8 mouse cellular contexts compared by ENCODE assay signal in genomic region chr2:168954835-168955716, GRCm38 (mm10). TPM values are rescaled to one million over a fixed set of nuclear protein-coding genes. Genes with fewer than 3 reads are reported as not detected.
DNase-seq lines count a peak whose midpoint lies in the region; ATAC-seq and TF ChIP-seq lines count a peak whose summit lies in the region.

TSS of gene Zfp64 (minus strand) at chr2:168955587.

- peak; percentile 87 for DNase-seq in CH12.LX (ENCODE audit: extremely low read depth)
- peak; percentile 77 for DNase-seq in c-Kit-positive CD71-positive TER-119-positive erythroid progenitor cells, embryonic 14.5 days (ENCODE audit: low spot score)
- DNase-seq in heart, postnatal 10 days = peak; percentile 88 to 91
- peak; percentile 67 for DNase-seq in large intestine, adult 2 months (ENCODE audit: low read depth, low spot score)
- DNase-seq in liver, postnatal 0 days = peak; percentile 87
- DNase-seq in testis, postnatal 10 days (ENCODE audit: low spot score) = peak; percentile 83

- WGBS in forebrain, embryonic 13.5 days = under 1% methylated on average over 52 of the region's 52 CpGs
- WGBS in large intestine, adult 2 months = under 1% methylated on average over 52 of the region's 52 CpGs
- WGBS in liver, postnatal 0 days (ENCODE audit: insufficient replicate concordance) = 0% methylated on average over 51 of the region's 52 CpGs
- under 1% methylated on average over 52 of the region's 52 CpGs for WGBS in neural tube, embryonic 14.5 days

- peak; percentile 75 for TF ChIP-seq POLR2A in CH12.LX (IDR thresholded peaks at IDR 0.05; ENCODE audit: low read depth, low read length)

- H3K4me3 ChIP-seq in CH12.LX (replicated peaks in 1 of 3; ENCODE audit: low read depth in 2 of 3, low read length in 2 of 3, poor library complexity in 1 of 3) = peak within 1 kb of the TSS; percentile 86 to 98 (median 92)
- peak within 1 kb of the TSS; percentile 88 for H3K4me3 ChIP-seq in forebrain, embryonic 13.5 days
- H3K4me3 ChIP-seq in liver, postnatal 0 days (ENCODE audit: low read depth, low read length) = peak within 1 kb of the TSS; percentile 84
- peak within 1 kb of the TSS; percentile 87 for H3K4me3 ChIP-seq in neural tube, embryonic 14.5 days (ENCODE audit: low read depth, low read length)

- H3K9me3 ChIP-seq in CH12.LX (replicated peaks; ENCODE audit: low read length) = no peaks in the 10 kb centered on the region
- no peaks in the 10 kb centered on the region for H3K9me3 ChIP-seq in forebrain, embryonic 13.5 days (replicated peaks)
- no peaks in the 10 kb centered on the region for H3K9me3 ChIP-seq in liver, postnatal 0 days (ENCODE audit: low read length)
- no peaks in the 10 kb centered on the region for H3K9me3 ChIP-seq in neural tube, embryonic 14.5 days (ENCODE audit: control insufficient read depth, low read length)

- peak; percentile 94 for ATAC-seq in forebrain, embryonic 13.5 days
- peak; percentile 93 for ATAC-seq in liver, postnatal 0 days
- ATAC-seq in neural tube, embryonic 14.5 days (ENCODE audit: low read depth) = peak; percentile 88; the same call in 1 of the 2 replicates

- H3K79me2 ChIP-seq in CH12.LX (replicated peaks; ENCODE audit: control insufficient read depth, extremely low read depth, insufficient read depth, poor library complexity, severe bottlenecking) = peaks cover 26% of the 10 kb centered on the region

- H3K4me2 ChIP-seq in CH12.LX (ENCODE audit: insufficient read depth, low read depth, poor library complexity, severe bottlenecking) = peak within 1 kb of the TSS; percentile 78
- peak within 1 kb of the TSS; percentile 95 for H3K4me2 ChIP-seq in forebrain, embryonic 13.5 days
- peak within 1 kb of the TSS; percentile 90 for H3K4me2 ChIP-seq in liver, postnatal 0 days (ENCODE audit: low read depth, low read length)
- H3K4me2 ChIP-seq in neural tube, embryonic 14.5 days (ENCODE audit: low read depth, low read length) = peak within 1 kb of the TSS; percentile 98

- in situ Hi-C loops in CH12.LX (cut with MboI; ENCODE audit: low pct_ligation_motif_present, low pct_unique_long_range_greater_than_20kb, low sequenced_read_pairs) = loop anchor here (25.0 kb wide), 3 partner anchors 1132 to 1557 kb away; no protein-coding TSS in a partner anchor

- H3K27ac ChIP-seq in CH12.LX (ENCODE audit: insufficient read depth, low read depth) = peak within 1 kb of the TSS; percentile 65
- peak within 1 kb of the TSS; percentile 63 for H3K27ac ChIP-seq in forebrain, embryonic 13.5 days
- peak within 1 kb of the TSS; percentile 90 for H3K27ac ChIP-seq in liver, postnatal 0 days (ENCODE audit: low read depth)
- H3K27ac ChIP-seq in neural tube, embryonic 14.5 days (ENCODE audit: low read depth, low read length) = peak within 1 kb of the TSS; percentile 62

- peaks cover 3 to 26% of the 10 kb centered on the region in 2 experiments; a peak in 3 of 4 replicates for H3K4me1 ChIP-seq in CH12.LX (ENCODE audit: control insufficient read depth in 1 of 2, insufficient read depth in 2 of 2)
- peaks cover 19% of the 10 kb centered on the region for H3K4me1 ChIP-seq in forebrain, embryonic 13.5 days
- H3K4me1 ChIP-seq in liver, postnatal 0 days (ENCODE audit: insufficient read depth) = peaks cover 15% of the 10 kb centered on the region
- H3K4me1 ChIP-seq in neural tube, embryonic 14.5 days (ENCODE audit: control insufficient read depth, insufficient read depth, low read length) = peaks cover 11% of the 10 kb centered on the region

- peaks cover 18 to 27% of the 10 kb centered on the region in 2 experiments for H3K36me3 ChIP-seq in CH12.LX (replicated peaks in 1 of 2; ENCODE audit: control insufficient read depth in 1 of 2, insufficient read depth in 1 of 2, low read length in 1 of 2)
- H3K36me3 ChIP-seq in forebrain, embryonic 13.5 days (ENCODE audit: poor library complexity, severe bottlenecking) = peaks cover 15% of the 10 kb centered on the region
- H3K36me3 ChIP-seq in liver, postnatal 0 days (replicated peaks; ENCODE audit: insufficient read depth, low read length) = peaks cover 13% of the 10 kb centered on the region; the same call in 1 of the 2 replicates
- H3K36me3 ChIP-seq in neural tube, embryonic 14.5 days (ENCODE audit: control insufficient read depth, insufficient read depth, low read length) = peaks cover 3% of the 10 kb centered on the region

- no peak for TF ChIP-seq RAD21 in CH12.LX (IDR thresholded peaks at IDR 0.05; ENCODE audit: low read depth, low read length)

- no peak for TF ChIP-seq EP300 in CH12.LX (IDR thresholded peaks at IDR 0.05; ENCODE audit: low read length)
- no peak for TF ChIP-seq EP300 in liver, postnatal 0 days (IDR thresholded peaks at IDR 0.05; ENCODE audit: low read depth)

- TF ChIP-seq CTCF in CH12.LX (conservative IDR thresholded peaks at IDR 0.05 in 1 of 2, IDR thresholded peaks at IDR 0.05 in 1 of 2; ENCODE audit: low read depth in 2 of 2, low read length in 2 of 2) = peak; percentile 9 to 69; a peak in 2 of 4 replicates
- peak; percentile 71 for TF ChIP-seq CTCF in liver, postnatal 0 days (IDR thresholded peaks at IDR 0.05; ENCODE audit: low read depth)

- peak within 1 kb of the TSS; percentile 60 for H3K9ac ChIP-seq in CH12.LX (ENCODE audit: insufficient read depth, low read depth)
- peak within 1 kb of the TSS; percentile 94 for H3K9ac ChIP-seq in forebrain, embryonic 13.5 days
- peak within 1 kb of the TSS; percentile 85 for H3K9ac ChIP-seq in liver, postnatal 0 days (replicated peaks)
- peak within 1 kb of the TSS; percentile 82 for H3K9ac ChIP-seq in neural tube, embryonic 14.5 days (replicated peaks; ENCODE audit: low read depth, low read length)

- dilution Hi-C loops in CH12.LX (cut with MboI; ENCODE audit: extremely low pct_ligation_motif_present, extremely low pct_unique_long_range_greater_than_20kb, low sequenced_read_pairs) = no loop called here

- no peaks in the 10 kb centered on the region for H3K27me3 ChIP-seq in CH12.LX (replicated peaks)
- no peaks in the 10 kb centered on the region for H3K27me3 ChIP-seq in forebrain, embryonic 13.5 days
- H3K27me3 ChIP-seq in liver, postnatal 0 days (ENCODE audit: insufficient read depth, low read length) = no peaks in the 10 kb centered on the region
- no peaks in the 10 kb centered on the region for H3K27me3 ChIP-seq in neural tube, embryonic 14.5 days (ENCODE audit: control insufficient read depth, insufficient read depth, low read length)

- intact Hi-C loops in heart, postnatal 10 days (cut with DNase I) = no loop called here

TF ChIP-seq in CH12.LX, 34 proteins besides CTCF, POLR2A, EP300 and RAD21:
- TF ChIP-seq ZNF384 (IDR thresholded peaks at IDR 0.05; ENCODE audit: low read depth, low read length) = no peak; the same call in 1 of the 2 replicates
- peak; percentile 70; the same call in 1 of the 2 replicates for TF ChIP-seq POLR2AphosphoS2 (IDR thresholded peaks at IDR 0.05; ENCODE audit: low read depth, low read length)
- peak; percentile 72 for TF ChIP-seq TCF12 (IDR thresholded peaks at IDR 0.05; ENCODE audit: low read depth, low read length)
- 0 out of 2 replicates have a peak, but pooled peaks have one; percentile 31 for TF ChIP-seq MAZ (IDR thresholded peaks at IDR 0.05; ENCODE audit: low read depth, low read length)
- TF ChIP-seq CHD2 (IDR thresholded peaks at IDR 0.05; ENCODE audit: low read length) = no peak
- no peak for TF ChIP-seq MAFK (IDR thresholded peaks at IDR 0.05; ENCODE audit: insufficient replicate concordance, low read length)
- TF ChIP-seq ZMIZ1 (IDR thresholded peaks at IDR 0.05; ENCODE audit: low read depth, low read length) = peak; percentile 72; the same call in 1 of the 2 replicates
- peak; percentile 67 for TF ChIP-seq ELF1 (IDR thresholded peaks at IDR 0.05; ENCODE audit: low read depth, low read length)
- TF ChIP-seq UBTF (IDR thresholded peaks at IDR 0.05; ENCODE audit: low read depth, low read length) = peak; percentile 88; the same call in 1 of the 2 replicates
- TF ChIP-seq HCFC1 (IDR thresholded peaks at IDR 0.05; ENCODE audit: low read depth, low read length) = peak; percentile 70
- TF ChIP-seq ETS1 (conservative IDR thresholded peaks at IDR 0.05; ENCODE audit: low read depth, low read length) = peak; percentile 40
- no peak for TF ChIP-seq NELFE (IDR thresholded peaks at IDR 0.05; ENCODE audit: low read depth, low read length)
- TF ChIP-seq MAX (IDR thresholded peaks at IDR 0.05; ENCODE audit: low read length) = peak; percentile 66; the same call in 1 of the 2 replicates
- peak; percentile 36; the same call in 1 of the 2 replicates for TF ChIP-seq BHLHE40 (IDR thresholded peaks at IDR 0.05; ENCODE audit: low read depth, low read length)
- TF ChIP-seq SIN3A (IDR thresholded peaks at IDR 0.05; ENCODE audit: low read length) = peak; percentile 83
- TF ChIP-seq MEF2A (IDR thresholded peaks at IDR 0.05; ENCODE audit: borderline replicate concordance, low read depth, low read length) = no peak
- peak; percentile 78 for TF ChIP-seq IRF4 (IDR thresholded peaks at IDR 0.05; ENCODE audit: low read depth, low read length)
- no peak for TF ChIP-seq GABPA (IDR thresholded peaks at IDR 0.05; ENCODE audit: insufficient replicate concordance, low read depth, low read length)
- peak; percentile 62 for TF ChIP-seq MXI1 (IDR thresholded peaks at IDR 0.05; ENCODE audit: low read depth, low read length)
- TF ChIP-seq MYC (IDR thresholded peaks at IDR 0.05; ENCODE audit: low read depth, low read length) = peak; percentile 70; the same call in 1 of the 2 replicates
- TF ChIP-seq CHD1 (IDR thresholded peaks at IDR 0.05; ENCODE audit: low read depth, low read length) = no peak
- 0 out of 2 replicates have a peak, but pooled peaks have one; percentile 59 for TF ChIP-seq KAT2A (IDR thresholded peaks at IDR 0.05; ENCODE audit: insufficient replicate concordance, low read length)

RNA-seq across cellular contexts. Expression of gene Zfp64, which starts in this region (rescaled TPM):
- total RNA-seq in CH12.LX (2012; rRNA removed) (25.1 and 25.8 TPM in 2 replicates), CH12.LX (2014; rRNA removed) (20.0 and 22.2 TPM in 2 replicates)
- 31.4 and 37.0 TPM in 2 replicates for polyA plus RNA-seq in CH12.LX (2012; ENCODE audit: insufficient read length, low read depth)
- 28.9 and 30.5 TPM in 2 replicates for polyA plus RNA-seq in forebrain, embryonic 13.5 days (2015; fragmentation: Nextera tagmentation; extraction: Ambion mirVana)
- 10 to 100 TPM; 11.7 to 12.1 TPM for total RNA-seq in heart, postnatal 10 days (2021)
- 19.0 and 25.3 TPM in 2 replicates for polyA plus RNA-seq in large intestine, adult 2 months (2012; rRNA removed)
- 7.1 and 7.2 TPM in 2 replicates for polyA plus RNA-seq in liver, postnatal 0 days (2015; fragmentation: Nextera tagmentation; extraction: Ambion mirVana)
- 24.5 and 25.5 TPM in 2 replicates for polyA plus RNA-seq in neural tube, embryonic 14.5 days (2014; fragmentation: Nextera tagmentation; extraction: Ambion mirVana)

Comparison
In these comparisons a context has a peak if more than half of its experiments do, and no peak if none do; other contexts are left out.
1. Peak in every context shown above with its lines: DNase-seq, ATAC-seq, H3K4me3 ChIP-seq and H3K27ac ChIP-seq.